Mouse (Mus musculus) thymus, postnatal 36 days (tissue): Measurements from ENCODE around the gene Zswim5.

Experiments
- DNase-seq, 2 experiments: peaks; one replicate each; pipeline ENCODE4 v3.0.0; 2022; ENCODE audit warnings: mixed read lengths in 2 of 2

Zswim5 gene

GRCm38 (mm10) chr4:116928006-116928651, 51.0 kb downstream of the Zswim5 start:
- no peak for DNase-seq

DNA sequence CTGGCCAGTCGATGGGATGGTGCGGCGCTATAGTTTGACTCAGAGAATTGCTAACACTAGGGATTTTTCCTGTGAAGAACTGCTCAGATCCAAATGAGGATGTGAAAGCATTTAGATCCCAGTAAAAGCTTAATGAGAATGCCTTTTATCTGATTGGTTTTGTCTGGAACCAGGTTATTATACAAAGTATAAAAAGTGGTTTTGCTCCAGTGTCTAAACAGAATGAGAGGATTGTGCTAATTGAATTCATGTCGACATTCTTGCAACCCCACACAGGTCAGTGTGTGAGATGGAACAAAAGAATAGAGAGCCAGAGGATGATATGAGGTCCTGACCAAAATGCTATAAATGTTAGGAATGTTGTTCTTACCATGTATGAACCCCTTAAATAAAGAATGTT, 62.4 kb downstream of the Zswim5 start:
- DNase-seq, result no peak

DNA sequence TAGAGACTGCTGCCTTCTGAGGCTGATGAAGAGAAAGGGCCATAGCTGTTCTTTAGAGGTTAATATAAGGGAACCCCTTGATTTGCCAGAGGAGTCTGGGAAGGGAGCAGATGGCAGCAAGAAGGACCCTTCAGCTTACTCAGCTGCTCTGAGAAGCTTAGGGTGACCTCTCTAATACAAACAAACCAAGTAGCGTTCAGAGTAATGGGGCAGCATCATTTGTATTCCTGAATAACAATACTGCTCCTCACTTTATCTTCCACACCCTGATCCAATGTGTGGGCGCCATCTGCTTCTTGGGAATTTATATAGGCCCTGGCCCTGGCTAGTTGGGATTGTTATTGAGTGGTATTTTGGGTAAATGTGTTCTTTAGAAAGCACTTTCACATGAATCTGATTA, 65.5 kb downstream of the Zswim5 start:
- DNase-seq, result no peak

- no peak for DNase-seq
Measured at GRCm38 (mm10) chr4:116944055-116944454, 66.9 kb downstream of the Zswim5 start.

- DNase-seq, result no peak
Measured at GRCm38 (mm10) chr4:116951642-116952041, 74.5 kb downstream of the Zswim5 start.

DNA sequence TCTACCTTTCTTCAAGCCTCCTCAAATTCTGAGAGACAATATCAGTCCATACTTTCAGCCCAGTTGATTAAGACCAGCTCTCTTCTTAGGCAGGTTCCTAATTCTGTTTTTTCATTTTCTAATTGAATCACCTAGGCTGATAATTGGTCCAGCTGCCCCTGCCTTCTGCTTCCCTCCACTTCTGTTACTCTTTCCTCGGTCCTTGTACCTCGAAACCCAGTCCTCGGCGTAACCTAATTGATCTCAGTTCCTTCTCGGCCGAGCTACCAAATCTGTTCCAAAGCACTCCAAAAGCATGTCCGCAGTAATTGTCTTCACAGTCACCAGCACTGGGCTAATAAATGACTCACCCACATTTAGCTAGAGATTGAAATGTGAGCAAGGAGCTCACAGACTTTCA, 77.8 kb downstream of the Zswim5 start:
- DNase-seq, result no peak

DNA sequence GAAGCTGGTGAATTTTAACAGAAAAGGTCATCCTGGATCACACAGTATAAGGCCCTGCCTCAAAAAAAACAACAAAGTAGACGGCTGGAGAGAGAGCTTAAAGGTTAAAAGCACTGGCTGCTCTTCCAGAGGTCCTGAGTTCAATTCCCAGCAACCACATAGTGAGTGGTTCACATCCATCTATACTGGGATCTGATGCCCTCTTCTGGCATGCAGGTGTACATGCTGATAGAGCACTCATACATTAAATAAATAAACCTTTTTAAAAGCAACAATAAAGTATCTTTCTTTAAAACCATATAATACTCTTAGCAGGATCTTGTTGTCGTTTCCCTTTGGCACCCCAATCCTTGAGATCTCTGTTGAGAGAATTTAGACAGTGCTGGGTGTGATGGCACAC, 99.3 kb downstream of the Zswim5 start:
- DNase-seq, result no peak

DNA sequence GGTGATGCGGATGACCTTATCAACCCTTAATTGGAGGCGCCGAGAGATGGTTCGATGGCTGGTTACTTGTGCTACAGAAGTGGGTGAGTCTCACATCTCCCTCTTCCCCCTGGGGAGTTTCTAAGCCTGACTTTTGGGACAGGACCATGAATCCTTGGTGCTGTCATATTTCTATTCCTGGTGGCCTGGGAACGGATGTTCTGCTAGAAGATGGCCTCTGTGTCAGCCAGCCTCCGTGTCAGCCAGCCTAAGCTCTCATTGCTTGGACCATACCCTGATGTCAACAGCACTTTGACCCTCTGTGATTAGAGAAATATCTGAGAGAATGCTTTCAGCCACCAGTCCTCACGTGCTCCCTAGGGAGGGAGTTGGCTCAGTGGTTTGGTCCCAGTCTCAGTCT, 108.5 kb downstream of the Zswim5 start:
- DNase-seq, result no peak

DNA sequence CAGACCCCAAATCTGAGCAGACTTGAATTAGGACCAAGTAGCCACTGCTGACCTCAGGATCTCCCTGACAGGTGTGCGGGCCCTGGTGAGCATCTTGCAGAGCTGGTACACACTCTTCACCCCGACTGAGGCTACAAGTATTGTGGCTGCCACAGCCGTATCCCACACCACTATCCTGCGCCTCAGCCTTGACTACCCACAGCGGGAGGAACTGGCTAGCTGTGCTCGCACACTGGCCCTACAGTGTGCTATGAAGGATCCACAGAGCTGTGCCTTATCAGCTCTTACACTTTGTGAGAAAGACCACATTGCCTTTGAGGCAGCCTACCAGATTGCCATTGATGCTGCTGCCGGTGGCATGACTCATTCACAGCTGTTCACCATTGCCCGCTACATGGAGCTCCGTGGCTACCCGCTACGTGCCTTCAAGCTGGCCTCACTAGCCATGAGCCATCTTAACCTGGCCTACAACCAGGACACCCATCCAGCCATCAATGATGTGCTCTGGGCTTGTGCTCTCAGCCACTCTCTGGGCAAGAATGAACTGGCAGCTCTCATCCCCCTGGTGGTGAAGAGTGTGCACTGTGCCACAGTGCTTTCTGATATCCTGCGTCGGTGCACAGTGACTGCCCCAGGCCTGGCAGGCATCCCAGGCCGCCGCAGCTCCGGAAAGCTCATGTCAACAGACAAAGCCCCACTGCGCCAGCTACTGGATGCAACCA, 109.4 kb downstream of the Zswim5 start:
- DNase-seq, result peak; percentile 65 to 76

DNA sequence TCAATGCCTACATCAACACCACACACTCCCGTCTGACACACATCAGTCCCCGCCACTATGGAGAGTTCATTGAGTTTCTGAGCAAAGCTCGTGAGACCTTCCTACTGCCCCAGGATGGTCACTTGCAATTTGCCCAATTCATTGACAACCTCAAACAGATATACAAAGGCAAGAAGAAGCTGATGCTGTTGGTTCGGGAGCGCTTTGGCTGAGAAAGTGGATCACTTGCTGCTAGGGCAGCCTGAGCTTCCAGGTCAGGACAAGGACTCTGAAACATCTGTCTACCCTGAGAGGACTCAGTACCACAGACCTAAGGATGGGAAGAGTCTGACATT, 109.9 kb downstream of the Zswim5 start:
- DNase-seq, result no peak

DNA sequence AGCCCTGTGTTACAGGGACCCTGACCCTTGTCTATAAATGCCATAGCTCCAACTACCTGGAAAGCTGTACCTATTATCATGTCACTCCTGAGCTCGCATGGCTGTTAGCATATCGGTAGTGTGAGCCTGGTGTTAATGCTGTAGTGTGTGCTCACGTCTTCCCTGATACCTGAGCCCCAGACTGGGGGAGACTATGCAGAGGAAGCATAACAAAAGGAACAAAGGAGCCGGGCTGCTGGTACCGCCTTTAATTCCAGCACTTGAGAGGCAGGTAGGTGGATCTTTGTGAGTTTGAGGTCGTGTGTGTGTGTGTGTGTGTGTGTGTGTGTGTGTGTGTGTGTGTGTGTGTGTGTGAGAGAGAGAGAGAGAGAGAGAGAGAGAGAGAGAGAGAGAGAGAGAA, 112.6 kb downstream of the Zswim5 start:
- DNase-seq, result no peak

DNA sequence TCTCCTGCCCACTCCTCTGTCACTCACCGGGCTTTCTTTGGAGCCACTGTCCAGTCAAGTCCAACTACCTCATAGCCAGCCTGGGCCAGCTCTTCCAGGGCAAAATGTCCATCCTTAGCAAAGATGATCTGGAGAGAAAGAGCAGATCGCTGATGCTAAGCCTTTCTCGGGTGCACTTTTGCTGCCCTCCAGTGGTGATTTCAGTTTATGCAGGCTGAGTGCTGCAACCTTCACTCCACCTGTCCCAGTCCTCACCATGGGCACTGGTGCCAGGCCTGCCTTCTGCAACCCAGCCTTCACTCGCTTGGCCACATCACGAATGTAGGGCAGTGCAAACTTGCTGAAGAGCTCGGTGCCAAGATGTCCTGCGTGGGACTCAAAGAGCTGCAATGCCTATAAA, 114.2 kb downstream of the Zswim5 start:
- DNase-seq, result peak; percentile 69 to 77

DNA sequence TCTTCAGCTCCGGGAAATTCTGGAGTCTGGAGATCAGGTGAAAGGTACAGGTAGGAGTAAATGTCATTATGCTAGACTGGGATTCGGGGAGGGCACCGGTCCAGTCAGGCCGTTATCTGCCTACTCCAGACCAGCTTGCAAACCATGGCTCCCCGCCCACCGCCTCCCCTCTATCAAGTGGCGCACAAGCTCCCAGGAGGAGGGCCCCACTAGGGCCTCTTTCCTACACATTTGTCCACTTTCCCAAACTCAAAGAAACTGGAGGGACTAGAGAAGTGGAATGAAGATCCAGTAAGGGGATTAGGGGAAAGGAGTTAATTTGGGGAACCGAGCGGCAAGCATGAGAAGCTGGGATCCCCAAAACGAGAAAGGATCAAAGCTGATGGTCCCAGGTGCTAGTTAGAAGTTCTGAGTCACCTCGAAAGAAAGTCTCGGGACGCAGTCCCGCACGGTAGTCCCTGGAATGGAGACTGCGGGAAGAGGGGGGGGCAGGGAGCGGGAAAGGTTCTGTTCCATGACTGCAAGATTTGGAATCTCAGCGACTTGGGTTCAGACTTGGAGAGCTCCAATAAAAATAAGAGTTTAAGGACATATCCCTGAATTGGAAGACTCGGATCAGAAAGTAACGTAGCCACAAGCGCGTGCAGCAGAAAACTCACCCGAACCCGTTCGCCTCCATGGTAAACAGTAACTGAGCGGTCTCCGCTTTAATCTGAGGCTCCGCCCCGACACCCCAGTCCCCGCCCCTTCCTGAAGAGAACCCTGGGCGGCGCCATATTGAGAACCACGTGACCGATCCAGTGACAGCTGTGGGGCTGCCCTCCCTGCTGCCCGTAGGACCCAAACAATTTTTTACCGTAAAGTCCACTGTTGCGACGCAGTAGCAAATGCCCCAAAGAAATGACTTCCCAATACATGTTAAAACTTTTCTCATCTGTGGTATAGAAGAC, 116.8 kb downstream of the Zswim5 start, which contains the start of gene Urod:
Urod (minus strand) TSS at position 742 of the 950 bp plus-strand sequence.
- DNase-seq, result peak; percentile 96

DNA sequence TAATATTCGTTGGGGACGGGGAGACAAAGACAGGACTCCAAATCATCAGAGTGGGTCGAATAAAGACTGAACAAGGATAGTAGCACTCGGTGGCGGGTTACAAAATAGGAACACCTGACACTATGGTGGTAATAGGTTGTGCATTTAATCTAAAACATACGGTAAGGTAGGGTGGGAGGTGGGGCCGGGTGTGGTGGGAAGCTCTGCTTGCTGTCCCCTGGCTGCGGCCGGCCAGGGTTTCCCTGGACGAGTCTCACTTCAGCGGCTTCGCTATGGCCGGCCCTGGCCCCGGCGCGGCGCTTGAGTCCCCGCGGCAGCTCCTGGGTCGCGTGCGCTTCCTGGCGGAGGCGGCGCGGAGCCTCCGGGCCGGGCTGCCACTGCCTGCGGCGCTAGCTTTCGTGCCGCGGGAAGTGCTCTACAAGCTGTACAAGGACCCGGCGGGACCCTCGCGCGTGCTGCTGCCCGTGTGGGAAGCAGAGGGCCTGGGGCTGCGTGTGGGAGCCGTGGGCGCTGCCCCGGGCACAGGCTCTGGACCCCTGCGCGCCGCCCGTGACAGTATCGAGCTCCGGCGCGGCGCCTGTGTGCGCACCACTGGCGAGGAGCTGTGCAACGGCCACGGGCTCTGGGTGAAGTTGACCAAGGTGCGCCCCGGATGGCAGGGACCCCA, 118.1 kb downstream of the Zswim5 start, which contains the start of gene Hectd3:
Hectd3 (plus strand) TSS at position 187 of the 667 bp plus-strand sequence.
- DNase-seq, result peak; percentile 59

GRCm38 (mm10) chr4:116995798-116996135, 118.6 kb downstream of the Zswim5 start:
- peak; percentile 45 to 52 for DNase-seq

- no peak for DNase-seq
Measured at GRCm38 (mm10) chr4:116999513-117000154, 122.5 kb downstream of the Zswim5 start.

GRCm38 (mm10) chr4:117001957-117002356, 124.8 kb downstream of the Zswim5 start:
- no peak for DNase-seq

DNA sequence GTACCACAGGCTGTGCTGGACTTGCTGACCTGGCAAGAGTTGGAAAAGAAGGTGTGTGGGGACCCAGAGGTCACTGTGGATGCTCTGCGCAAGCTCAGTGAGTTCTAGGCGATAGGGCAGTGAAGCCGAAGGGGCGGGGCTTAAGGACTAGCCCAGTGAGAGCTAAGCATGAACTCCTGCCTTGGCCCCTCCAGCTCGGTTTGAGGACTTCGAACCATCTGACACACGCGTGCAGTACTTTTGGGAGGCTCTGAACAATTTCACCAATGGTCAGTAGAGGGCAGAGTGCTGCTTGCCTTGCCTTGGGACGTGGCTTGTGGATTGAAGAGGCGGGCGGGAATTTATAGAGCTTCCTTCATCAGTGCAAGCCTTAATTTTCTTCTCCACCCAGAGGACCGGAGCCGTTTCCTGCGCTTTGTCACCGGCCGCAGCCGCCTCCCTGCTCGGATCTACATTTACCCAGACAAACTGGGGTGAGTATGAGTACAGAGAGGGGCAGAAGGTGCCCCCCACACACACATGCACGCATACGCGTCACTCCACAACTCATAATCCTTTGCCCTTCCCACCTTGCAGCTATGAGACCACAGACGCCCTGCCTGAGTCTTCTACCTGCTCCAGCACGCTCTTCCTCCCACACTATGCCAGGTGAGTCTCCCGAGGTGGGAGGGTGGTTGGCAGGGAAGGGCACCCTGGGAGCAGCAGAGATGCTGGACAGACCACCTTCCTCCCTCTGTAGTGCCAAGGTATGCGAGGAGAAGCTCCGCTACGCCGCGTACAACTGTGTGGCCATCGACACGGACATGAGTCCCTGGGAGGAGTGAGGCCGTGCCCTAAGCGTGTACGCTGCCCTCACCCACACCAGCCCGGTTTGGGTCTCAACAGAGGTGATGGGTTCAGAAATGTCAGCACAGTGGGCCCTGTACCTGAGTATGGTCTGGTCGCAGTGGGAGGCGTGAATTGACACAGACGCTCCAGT, 125.7 kb downstream of the Zswim5 start:
- DNase-seq, result peak; percentile 19 to 26

DNA sequence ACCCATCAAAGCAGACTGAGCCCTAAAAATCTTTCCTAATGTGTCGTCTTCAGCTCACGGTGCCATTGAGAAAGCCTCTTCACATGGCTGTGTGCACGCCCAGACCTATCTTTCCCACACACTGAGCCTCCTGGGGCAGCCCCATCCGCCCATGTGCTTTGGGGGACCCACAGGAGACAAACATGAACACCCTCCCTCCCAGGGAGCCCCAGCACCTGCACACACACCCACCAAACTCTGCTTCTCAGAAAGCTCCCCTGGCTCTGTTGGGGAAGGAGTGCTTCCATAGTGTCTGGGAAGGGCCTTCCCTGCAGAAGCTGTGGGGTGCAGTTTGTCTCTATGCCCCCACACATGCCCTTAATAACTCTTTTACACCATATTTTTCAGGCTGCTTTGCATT, 127.5 kb downstream of the Zswim5 start:
- no peak for DNase-seq

- DNase-seq, result no peak
Measured at GRCm38 (mm10) chr4:117005611-117006400, 128.6 kb downstream of the Zswim5 start.
